Mouse (Mus musculus) forebrain, embryonic 16.5 days (tissue): ENCODE measurements around the gene Fam53b. TPM values are rescaled to one million over a fixed set of nuclear protein-coding genes. Genes with fewer than 3 reads are reported as not detected.

Source experiments
- ATAC-seq: fragments of 200-750 bp; cut with Nextera tagmentation; 2 replicates; pipeline ENCODE4 v1.8.0; 2017; ENCODE audit warnings: mild to moderate bottlenecking, moderate library complexity
- H3K27ac ChIP-seq: fragments of 300-500 bp; sonication (generic); 2 replicates; pipeline ENCODE4 v1.5.1; 2014; ENCODE audit warnings: low read length, control low read depth
- H3K27me3 ChIP-seq: fragments of 300-500 bp; sonication (generic); replicated peaks from 2 replicates; pipeline ENCODE4 v1.6.1; 2014; ENCODE audit warnings: low read length; ENCODE audit not compliant: control insufficient read depth, insufficient read depth
- H3K36me3 ChIP-seq: fragments of 300-500 bp; sonication (generic); 2 replicates; pipeline ENCODE4 v1.6.1; 2014; ENCODE audit not compliant: control insufficient read depth, insufficient read depth
- H3K4me1 ChIP-seq: fragments of 300-500 bp; sonication (generic); replicated peaks from 2 replicates; pipeline ENCODE4 v1.6.1; 2014; ENCODE audit warnings: low read length; ENCODE audit not compliant: control insufficient read depth, insufficient read depth
- H3K4me2 ChIP-seq: fragments of 300-500 bp; sonication (generic); 2 replicates; pipeline ENCODE4 v1.6.1; 2014; ENCODE audit warnings: mild to moderate bottlenecking, low read length, control low read depth
- H3K4me3 ChIP-seq: fragments of 300-500 bp; sonication (generic); replicated peaks from 2 replicates; pipeline ENCODE4 v1.5.1; 2014; ENCODE audit warnings: mild to moderate bottlenecking, low read length, control low read depth
- H3K9ac ChIP-seq: fragments of 300-500 bp; sonication (generic); replicated peaks from 2 replicates; pipeline ENCODE4 v1.6.1; 2014; ENCODE audit warnings: low read depth, low read length, control low read depth
- H3K9me3 ChIP-seq: fragments of 300-500 bp; sonication (generic); 2 replicates; pipeline ENCODE4 v1.6.1; 2016; ENCODE audit warnings: low read length; ENCODE audit not compliant: control insufficient read depth
- WGBS: fragments of 180-500 bp; shearing (Covaris S2); extraction: QIAGEN DNeasy Blood & Tissue Kit; methylation state at CpG from one replicate; pipeline ENCODE4 v1.1.7; 2014; 5-methylcytosine and 5-hydroxymethylcytosine counted together
- polyA plus RNA-seq: library from polyadenylated mRNA; unstranded; fragments of >200 nt; fragmentation: Nextera tagmentation; extraction: Ambion mirVana; gene quantifications from 2 replicates; pipeline ENCODE4 v1.2.1, GENCODE M21; 2015

The Fam53b gene
- polyA plus RNA-seq, result 27.3 and 29.2 TPM in 2 replicates

DNA sequence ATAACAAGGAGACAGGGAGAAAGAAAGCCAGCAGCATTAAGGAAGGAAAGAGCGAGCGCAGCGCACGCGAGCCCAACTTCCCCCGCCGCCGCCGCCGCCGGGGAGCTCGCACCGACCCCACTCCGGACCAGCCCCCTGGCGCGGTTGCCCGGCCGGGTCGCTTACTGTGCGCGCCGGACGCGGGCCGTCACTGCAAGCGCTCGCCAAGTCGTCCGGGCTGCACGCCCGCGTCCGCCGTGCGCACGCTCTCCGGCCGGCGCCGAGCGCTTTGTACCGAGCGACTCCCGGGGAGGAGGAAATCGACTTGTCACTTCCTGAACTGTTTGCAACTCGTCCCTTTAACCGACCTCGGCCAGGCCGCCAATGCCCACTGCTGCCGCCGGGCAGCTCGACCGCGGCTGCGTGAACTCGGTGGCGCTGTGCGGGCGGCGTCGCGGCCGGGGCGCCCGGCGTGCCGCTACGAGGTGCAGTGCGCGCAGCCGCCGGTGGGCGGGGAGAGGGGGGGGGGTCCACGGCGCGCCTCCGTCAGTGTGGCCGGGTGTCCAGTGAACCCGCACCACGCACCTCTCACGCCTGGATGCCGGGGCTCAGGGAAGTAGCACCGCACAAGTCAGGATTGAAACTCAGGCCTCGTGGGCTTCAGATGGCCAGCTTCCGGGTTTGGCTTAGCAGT, at the start of gene Fam53b:
TSS of gene Fam53b (minus strand) at position 471 of the 673 bp plus-strand sequence.
- H3K4me3 ChIP-seq, result peak within 1 kb of the TSS; percentile 82
- WGBS, result under 1% methylated on average over 83 of the region's 85 CpGs
- peak within 1 kb of the TSS; percentile 85 for H3K4me2 ChIP-seq
- peak within 1 kb of the TSS; percentile 90 for H3K9ac ChIP-seq
- peak; percentile 49 for ATAC-seq
- H3K4me1 ChIP-seq, result peaks cover 42% of the 10 kb centered on the region
- H3K27ac ChIP-seq, result peak within 1 kb of the TSS; percentile 90
- no peaks in the 10 kb centered on the region for H3K9me3 ChIP-seq
- H3K36me3 ChIP-seq, result no peaks in the 10 kb centered on the region
- H3K27me3 ChIP-seq, result no peaks in the 10 kb centered on the region

DNA sequence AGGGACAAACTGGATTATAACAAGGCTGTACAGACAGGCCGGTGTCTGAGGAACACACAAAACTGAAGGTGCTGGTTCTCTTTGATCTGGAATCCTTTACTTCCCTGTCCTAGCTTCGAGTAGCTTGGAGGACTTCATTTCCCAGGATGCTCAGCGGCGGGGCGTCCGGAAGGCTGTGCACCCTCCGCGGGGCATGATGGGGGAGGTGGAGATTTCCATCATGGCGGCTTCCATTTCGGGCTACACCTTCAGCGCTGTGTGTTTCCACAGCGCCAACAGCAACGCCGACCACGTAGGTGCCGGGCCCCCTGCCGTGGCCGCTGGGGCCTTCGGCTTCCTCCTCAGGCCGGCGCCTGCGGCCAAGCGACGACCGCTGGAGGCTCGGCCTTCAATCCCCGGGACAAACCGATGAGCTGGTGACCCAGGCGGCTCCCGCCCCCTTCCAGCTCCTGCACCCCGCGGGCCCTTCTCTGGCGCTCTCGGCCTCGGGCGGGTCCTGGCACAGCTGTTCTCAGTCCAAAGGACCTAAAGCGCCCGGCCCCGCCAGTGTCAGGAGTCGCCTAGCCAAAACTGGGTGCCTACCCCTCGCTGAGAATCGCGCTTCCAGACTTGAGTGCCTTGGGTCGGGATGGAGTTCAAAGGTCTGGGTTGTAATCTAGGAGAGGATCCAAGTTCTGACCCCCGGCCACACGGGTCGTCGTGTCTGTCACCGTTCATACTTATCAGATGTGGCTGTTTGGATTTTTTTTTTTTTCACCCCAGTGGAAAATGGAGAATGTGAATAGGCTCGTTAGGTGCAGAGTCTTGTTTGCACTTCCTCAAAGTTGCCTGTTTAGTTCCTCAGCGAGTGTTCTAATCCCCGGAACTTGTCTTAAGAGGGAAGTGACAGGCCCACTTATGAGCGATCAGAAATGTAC, 45.6 kb upstream of the Fam53b start, which contains the start of gene Abraxas2:
TSS of gene Abraxas2 (plus strand) at position 184 of the 917 bp plus-strand sequence.
- under 1% methylated on average over 53 of the region's 53 CpGs for WGBS

DNA sequence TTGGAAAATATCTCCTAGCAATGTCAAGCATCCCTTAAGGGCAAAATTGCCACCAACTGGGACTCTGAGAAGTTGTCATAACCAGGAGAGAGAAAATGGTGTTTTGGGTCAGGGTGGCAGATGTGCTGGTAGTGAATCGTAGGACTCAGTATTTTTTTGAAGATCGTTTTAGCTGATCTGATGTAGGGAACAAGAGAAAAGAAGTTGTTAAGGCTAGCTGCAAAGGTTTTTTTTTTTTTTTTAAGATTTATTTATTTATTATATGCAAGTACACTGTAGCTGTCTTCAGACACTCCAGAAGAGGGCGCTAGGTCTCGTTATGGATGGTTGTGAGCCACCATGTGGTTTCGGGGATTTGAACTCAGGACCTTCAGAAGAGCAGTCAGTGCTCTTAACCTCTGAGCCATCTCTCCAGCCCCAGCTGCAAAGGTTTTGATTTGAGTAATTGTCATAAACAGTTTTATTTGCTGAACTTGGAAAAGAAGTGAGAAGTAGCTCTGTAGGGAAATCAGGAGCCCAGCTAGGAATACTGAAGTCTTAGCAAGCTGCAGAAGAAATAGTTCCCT, 44.4 kb upstream of the Fam53b start:
- Histone ChIP-seq H3K9me3 (no peaks in the 10 kb centered on the region), H3K9ac (no peak overlapping the region), H3K4me3 (no peak overlapping the region), H3K27ac (no peak overlapping the region), H3K4me1 (peaks cover 14% of the 10 kb centered on the region), H3K4me2 (no peak overlapping the region), H3K36me3 (no peaks in the 10 kb centered on the region), H3K27me3 (no peaks in the 10 kb centered on the region)
- no peak for ATAC-seq
- WGBS, result 67% methylated on average over 5 of the region's 5 CpGs

More for the DNA sequence above, 45.6 kb upstream of the Fam53b start, which contains the start of gene Abraxas2:
- no peaks in the 10 kb centered on the region for H3K9me3 ChIP-seq
- peaks cover 14% of the 10 kb centered on the region for H3K4me1 ChIP-seq
- no peaks in the 10 kb centered on the region for H3K27me3 ChIP-seq
- H3K36me3 ChIP-seq, result no peaks in the 10 kb centered on the region
- peak; percentile 98 for ATAC-seq
- peak within 1 kb of the TSS; percentile 83 for H3K4me2 ChIP-seq
- H3K9ac ChIP-seq, result peak within 1 kb of the TSS; percentile 82
- peak within 1 kb of the TSS; percentile 70 for H3K4me3 ChIP-seq
- H3K27ac ChIP-seq, result peak within 1 kb of the TSS; percentile 63

DNA sequence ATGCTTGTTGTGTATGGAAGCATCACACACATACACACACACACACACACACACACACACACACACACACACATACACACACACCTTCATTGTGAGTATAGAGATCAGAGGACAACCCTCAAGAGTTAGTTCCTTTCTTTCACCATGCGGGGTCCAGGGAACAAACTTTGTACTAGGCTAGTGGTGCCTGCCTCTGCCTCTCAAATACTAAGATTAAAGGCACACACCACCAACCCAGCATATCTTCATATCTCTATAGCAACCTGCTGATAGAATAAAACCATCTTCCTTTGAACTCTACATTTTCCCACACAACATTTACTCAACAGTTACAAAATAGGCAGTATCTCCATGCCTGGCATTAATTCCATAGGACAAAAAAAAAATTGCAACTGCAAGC, 42.4 kb upstream of the Fam53b start:
- Histone ChIP-seq H3K4me3 (no peak overlapping the region), H3K27ac (no peak overlapping the region), H3K9ac (no peak overlapping the region), H3K4me1 (peaks cover 22% of the 10 kb centered on the region), H3K36me3 (no peaks in the 10 kb centered on the region), H3K4me2 (no peak overlapping the region), H3K27me3 (no peaks in the 10 kb centered on the region), H3K9me3 (no peaks in the 10 kb centered on the region)
- 57% methylated on average over 1 of the region's 1 CpGs for WGBS
- ATAC-seq, result no peak

DNA sequence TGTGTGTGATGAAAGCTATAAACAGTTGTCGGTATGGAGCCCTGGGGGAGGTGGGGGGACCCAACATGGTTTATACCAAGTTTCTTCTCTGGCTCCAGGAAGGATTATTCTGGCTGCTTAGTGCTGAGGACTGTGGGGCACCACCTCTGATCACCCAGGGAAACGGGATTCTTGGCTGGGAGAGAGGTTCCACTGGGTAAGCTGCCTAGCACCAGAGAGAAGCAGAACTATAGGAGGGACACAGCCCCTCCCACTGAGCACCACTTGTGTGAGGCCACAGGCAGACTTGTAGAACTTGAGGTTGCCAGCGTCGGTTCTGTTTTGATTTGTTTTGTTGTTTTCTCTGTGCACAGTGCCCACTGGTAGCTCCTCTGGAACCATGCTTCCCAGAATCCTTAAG, 40.3 kb upstream of the Fam53b start:
- Histone ChIP-seq H3K4me2 (no peak overlapping the region), H3K27me3 (no peaks in the 10 kb centered on the region), H3K4me1 (peaks cover 12% of the 10 kb centered on the region), H3K4me3 (no peak overlapping the region), H3K9ac (no peak overlapping the region), H3K9me3 (no peaks in the 10 kb centered on the region), H3K36me3 (peaks cover 5% of the 10 kb centered on the region; the same call in 1 of the 2 replicates), H3K27ac (no peak overlapping the region)
- WGBS, result 63% methylated on average over 4 of the region's 4 CpGs
- no peak for ATAC-seq

DNA sequence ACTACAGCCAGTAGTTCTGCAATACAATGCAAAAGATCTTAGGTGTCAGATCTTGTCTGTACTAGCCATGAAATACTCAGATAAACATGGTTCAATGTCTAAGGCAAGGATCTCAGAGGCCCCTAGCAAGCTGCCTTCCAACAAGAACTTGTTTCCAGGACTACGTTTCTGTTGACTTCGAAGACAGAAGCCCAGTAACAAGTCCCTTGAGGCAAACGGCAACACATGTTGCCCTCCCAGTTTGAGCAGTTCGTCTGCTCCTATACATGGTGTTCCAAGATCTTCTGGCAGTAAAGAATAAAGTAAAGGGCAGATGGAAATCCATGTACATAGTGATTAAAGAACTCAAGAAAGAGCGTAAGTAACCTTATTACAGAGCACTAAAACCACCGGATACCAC, 39.7 kb upstream of the Fam53b start:
- ATAC-seq, result no peak
- 72% methylated on average over 6 of the region's 6 CpGs for WGBS
- Histone ChIP-seq H3K9ac (no peak overlapping the region), H3K27ac (no peak overlapping the region), H3K27me3 (no peaks in the 10 kb centered on the region), H3K9me3 (no peaks in the 10 kb centered on the region), H3K36me3 (peaks cover 5% of the 10 kb centered on the region; the same call in 1 of the 2 replicates), H3K4me2 (no peak overlapping the region), H3K4me3 (no peak overlapping the region), H3K4me1 (peaks cover 9% of the 10 kb centered on the region)

DNA sequence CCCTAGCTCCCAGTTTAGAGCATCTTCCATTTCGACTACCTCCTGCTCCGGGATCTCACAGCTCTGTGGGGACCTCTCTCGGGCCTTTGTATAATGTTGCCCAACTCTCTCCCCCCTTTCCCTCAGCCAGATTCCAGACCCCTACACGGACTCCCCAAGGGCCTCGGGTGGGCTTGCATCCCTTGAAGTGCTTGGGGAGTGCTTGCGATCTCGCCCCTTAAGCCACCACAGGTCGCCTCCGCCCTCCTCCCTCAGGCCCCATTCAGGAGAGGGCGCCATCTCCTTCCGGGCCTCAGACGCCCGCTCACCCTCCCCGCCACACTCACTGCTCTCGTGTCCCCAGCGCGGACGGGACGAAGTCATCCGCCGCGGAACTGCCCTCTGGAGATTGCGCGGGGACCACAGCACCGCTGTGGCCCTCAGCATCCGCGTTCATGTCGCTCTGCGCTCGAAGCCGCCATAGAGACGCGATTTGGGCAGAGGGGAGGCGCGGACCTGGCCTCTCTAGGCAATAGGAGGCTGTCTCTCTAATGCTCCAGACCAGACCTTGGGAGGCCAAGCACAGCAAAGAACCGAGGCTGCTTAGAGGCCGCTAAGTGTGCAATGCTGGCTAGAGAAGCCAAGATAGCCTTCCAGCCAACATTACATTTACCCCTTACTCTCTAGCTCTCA, 38.6 kb upstream of the Fam53b start, which contains the start of gene Eef1akmt2:
TSS of gene Eef1akmt2 (minus strand) at position 501 of the 672 bp plus-strand sequence.
- Histone ChIP-seq H3K4me2 (peak within 1 kb of the TSS; percentile 70), H3K9ac (peak within 1 kb of the TSS; percentile 95), H3K4me3 (peak within 1 kb of the TSS; percentile 81), H3K4me1 (peaks cover 9% of the 10 kb centered on the region), H3K27me3 (no peaks in the 10 kb centered on the region), H3K36me3 (peaks cover 6% of the 10 kb centered on the region; the same call in 1 of the 2 replicates), H3K9me3 (no peaks in the 10 kb centered on the region), H3K27ac (peak within 1 kb of the TSS; percentile 97)
- peak; percentile 96 for ATAC-seq
- under 1% methylated on average over 37 of the region's 37 CpGs for WGBS

DNA sequence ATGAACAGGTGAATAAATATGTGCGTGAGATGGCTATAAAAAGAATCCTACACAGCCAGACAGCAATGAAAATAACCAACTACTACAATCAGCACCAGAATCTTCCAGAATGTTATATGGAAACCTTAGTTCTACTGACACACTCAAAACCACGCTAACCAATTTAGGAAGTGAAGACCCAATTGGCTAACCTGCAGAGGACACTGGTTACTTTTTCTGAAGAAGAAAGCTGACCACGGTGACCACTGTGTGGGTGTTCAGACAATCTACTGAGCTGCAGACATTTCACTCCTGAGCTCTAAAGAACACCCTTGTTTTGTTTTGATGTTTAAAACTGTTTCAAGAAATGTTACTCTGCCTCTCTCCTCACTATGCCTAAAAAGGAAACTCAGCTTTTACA, 29.5 kb upstream of the Fam53b start:
- H3K36me3 ChIP-seq, result peaks cover 10% of the 10 kb centered on the region; the same call in 1 of the 2 replicates
- H3K27ac ChIP-seq, result no peak overlapping the region
- H3K9ac ChIP-seq, result no peak overlapping the region
- H3K4me1 ChIP-seq, result no peaks in the 10 kb centered on the region
- H3K27me3 ChIP-seq, result no peaks in the 10 kb centered on the region
- no peaks in the 10 kb centered on the region for H3K9me3 ChIP-seq
- no peak for ATAC-seq
- no peak overlapping the region for H3K4me3 ChIP-seq
- WGBS, result 96% methylated on average over 3 of the region's 3 CpGs
- H3K4me2 ChIP-seq, result no peak overlapping the region
